Mouse (Mus musculus) intestine, embryonic 16.5 days (tissue): Measurements from ENCODE around the gene Bet1l. TPM values are rescaled to one million over a fixed set of nuclear protein-coding genes. Genes with fewer than 3 reads are reported as not detected.

Experiments
- ATAC-seq: fragments of 200-750 bp; cut with Nextera tagmentation; 2 replicates; pipeline ENCODE4 v1.8.0; 2017; ENCODE audit warnings: moderate TSS enrichment, moderate library complexity
- H3K27ac ChIP-seq: fragments of 300-500 bp; sonication (generic); 2 replicates; pipeline ENCODE4 v1.5.1; 2014; ENCODE audit warnings: mild to moderate bottlenecking, low read length
- H3K27me3 ChIP-seq: fragments of 300-500 bp; sonication (generic); replicated peaks from 2 replicates; pipeline ENCODE4 v1.6.1; 2014; ENCODE audit warnings: low read length, control low read depth, mixed read lengths; ENCODE audit not compliant: control insufficient read depth, insufficient read depth
- H3K36me3 ChIP-seq: fragments of 300-500 bp; sonication (generic); 2 replicates; pipeline ENCODE4 v1.6.1; 2014; ENCODE audit warnings: low read length, control low read depth; ENCODE audit not compliant: control insufficient read depth, insufficient read depth
- H3K4me1 ChIP-seq: fragments of 300-500 bp; sonication (generic); 2 replicates; pipeline ENCODE4 v1.6.1; 2014; ENCODE audit warnings: low read length, control low read depth, mixed read lengths; ENCODE audit not compliant: control insufficient read depth, insufficient read depth
- H3K4me2 ChIP-seq: fragments of 300-500 bp; sonication (generic); 2 replicates; pipeline ENCODE4 v1.6.1; 2014; ENCODE audit warnings: low read depth, low read length, control low read depth
- H3K4me3 ChIP-seq: fragments of 300-500 bp; sonication (generic); 2 replicates; pipeline ENCODE4 v1.5.1; 2014; ENCODE audit warnings: mild to moderate bottlenecking, low read length
- H3K9ac ChIP-seq: fragments of 300-500 bp; sonication (generic); 2 replicates; pipeline ENCODE4 v1.6.1; 2014; ENCODE audit warnings: low read depth, low read length
- H3K9me3 ChIP-seq: fragments of 300-500 bp; sonication (generic); 2 replicates; pipeline ENCODE4 v1.6.1; 2016; ENCODE audit warnings: low read length, control low read depth; ENCODE audit not compliant: control insufficient read depth
- WGBS: fragments of 180-500 bp; shearing (Covaris S2); extraction: QIAGEN DNeasy Blood & Tissue Kit; methylation state at CpG from one replicate; pipeline ENCODE4 v1.1.7; 2014; 5-methylcytosine and 5-hydroxymethylcytosine counted together
- polyA plus RNA-seq: library from polyadenylated mRNA; unstranded; fragments of >200 nt; fragmentation: Nextera tagmentation; extraction: Ambion mirVana; gene quantifications from 2 replicates; pipeline ENCODE4 v1.2.1, GENCODE M21; 2015

Bet1l gene
- polyA plus RNA-seq, 1 experiment from 2014 or later = 35.1 TPM

DNA sequence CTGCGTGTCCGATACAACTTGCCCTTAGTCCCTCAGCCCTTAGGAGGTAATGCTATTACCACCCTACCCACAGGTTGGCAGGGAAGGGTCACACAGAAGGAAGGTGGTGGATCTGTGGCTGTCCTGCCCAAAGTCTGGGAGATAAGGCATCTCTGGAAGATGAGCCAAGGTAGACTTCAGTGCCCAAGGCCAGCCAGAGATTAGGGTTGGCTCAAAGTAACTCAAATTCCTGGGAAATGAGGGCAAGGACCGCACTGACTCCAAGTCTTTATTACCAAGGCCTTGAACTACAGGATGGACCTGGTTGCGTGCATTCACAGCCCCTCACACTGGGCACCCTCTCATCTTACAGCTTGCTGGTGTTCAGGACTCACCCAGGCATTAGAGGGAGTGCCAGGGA, 5.5 kb downstream of the Bet1l start:
- Histone ChIP-seq H3K4me2 (no peak overlapping the region), H3K9me3 (no peaks in the 10 kb centered on the region), H3K27ac (no peak overlapping the region), H3K4me1 (peaks cover 6% of the 10 kb centered on the region), H3K4me3 (no peak overlapping the region), H3K9ac (no peak overlapping the region), H3K27me3 (no peaks in the 10 kb centered on the region), H3K36me3 (peaks cover 11% of the 10 kb centered on the region; the same call in 1 of the 2 replicates)
- no peak for ATAC-seq
- 96% methylated on average over 4 of the region's 4 CpGs for WGBS

DNA sequence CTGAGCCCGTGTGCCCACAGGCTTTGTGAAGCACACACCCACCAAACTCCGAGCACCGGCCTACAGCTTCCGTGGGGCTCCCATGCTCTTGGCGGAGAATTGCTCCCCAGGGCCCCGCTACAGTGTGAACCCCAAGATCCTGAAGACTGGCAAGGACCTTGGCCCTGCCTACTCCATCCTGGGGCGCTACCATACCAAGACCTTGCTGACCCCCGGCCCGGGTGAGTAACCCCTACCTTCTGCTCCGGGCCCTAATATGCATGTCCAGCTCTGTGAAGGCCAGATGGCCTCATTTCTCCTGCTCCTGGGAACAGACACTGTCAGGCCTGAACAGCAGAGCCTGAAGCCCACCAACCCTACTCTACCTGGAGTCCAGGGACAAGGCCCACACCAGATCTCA, 8.8 kb downstream of the Bet1l start:
- no peak overlapping the region for H3K4me2 ChIP-seq
- WGBS = 96% methylated on average over 10 of the region's 10 CpGs
- H3K27ac ChIP-seq = no peak overlapping the region
- H3K4me3 ChIP-seq = no peak overlapping the region
- no peak overlapping the region for H3K9ac ChIP-seq
- no peaks in the 10 kb centered on the region for H3K9me3 ChIP-seq
- no peaks in the 10 kb centered on the region for H3K27me3 ChIP-seq
- H3K4me1 ChIP-seq = no peaks in the 10 kb centered on the region
- no peak for ATAC-seq
- H3K36me3 ChIP-seq = peaks cover 5% of the 10 kb centered on the region; the same call in 1 of the 2 replicates

DNA sequence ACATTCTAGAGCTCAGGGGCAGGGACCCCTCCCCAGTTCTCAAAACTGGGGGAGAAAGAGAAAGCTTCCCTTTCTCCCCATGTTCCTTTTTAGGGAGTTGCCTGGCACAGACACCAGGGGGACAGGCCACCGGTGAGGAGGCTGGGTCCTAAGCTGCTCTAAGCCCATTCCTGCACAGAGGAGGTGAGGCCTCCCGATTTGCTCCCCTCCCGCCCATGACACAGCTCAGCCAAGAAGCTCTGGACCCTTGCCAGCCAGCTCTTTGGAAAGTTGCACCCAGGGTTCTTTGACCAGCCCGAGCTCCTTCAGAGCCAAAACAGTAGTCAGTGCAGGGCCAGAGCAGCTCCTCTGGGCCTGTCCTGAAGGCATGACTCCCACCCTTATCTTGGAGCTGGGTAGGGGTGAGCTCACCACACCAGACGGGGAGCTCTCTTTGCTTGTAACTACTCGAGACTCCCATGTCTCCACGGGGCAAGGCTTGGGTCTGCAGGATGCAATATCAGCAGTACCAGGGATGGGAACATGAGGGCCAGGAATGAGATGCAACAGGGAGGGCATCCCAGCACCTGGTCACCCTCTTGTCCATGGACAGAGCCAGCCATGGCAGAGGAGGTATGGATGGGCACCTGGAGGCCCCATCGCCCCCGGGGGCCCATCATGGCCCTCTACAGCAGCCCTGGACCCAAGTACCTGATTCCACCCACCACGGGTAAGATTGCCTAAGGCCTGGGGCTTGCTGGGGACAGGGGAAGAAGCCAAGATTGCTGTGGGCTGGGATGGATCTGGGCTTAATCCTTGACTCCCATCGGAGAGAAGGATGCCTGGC, 9.4 kb downstream of the Bet1l start, which contains the start of gene Odf3:
Gene Odf3, plus strand, starts transcription at position 51 of the 826 bp plus-strand sequence.
- Histone ChIP-seq H3K9ac (0 out of 2 replicates have a peak within 1 kb of the TSS, but pooled peaks have one; percentile 2), H3K36me3 (peaks cover 4% of the 10 kb centered on the region; the same call in 1 of the 2 replicates), H3K9me3 (no peaks in the 10 kb centered on the region), H3K4me3 (no peak within 1 kb of the TSS), H3K4me2 (no peak within 1 kb of the TSS), H3K27ac (no peak within 1 kb of the TSS), H3K27me3 (no peaks in the 10 kb centered on the region), H3K4me1 (no peaks in the 10 kb centered on the region)
- ATAC-seq = no peak; the same call in 1 of the 2 replicates
- 63% methylated on average over 11 of the region's 11 CpGs for WGBS

DNA sequence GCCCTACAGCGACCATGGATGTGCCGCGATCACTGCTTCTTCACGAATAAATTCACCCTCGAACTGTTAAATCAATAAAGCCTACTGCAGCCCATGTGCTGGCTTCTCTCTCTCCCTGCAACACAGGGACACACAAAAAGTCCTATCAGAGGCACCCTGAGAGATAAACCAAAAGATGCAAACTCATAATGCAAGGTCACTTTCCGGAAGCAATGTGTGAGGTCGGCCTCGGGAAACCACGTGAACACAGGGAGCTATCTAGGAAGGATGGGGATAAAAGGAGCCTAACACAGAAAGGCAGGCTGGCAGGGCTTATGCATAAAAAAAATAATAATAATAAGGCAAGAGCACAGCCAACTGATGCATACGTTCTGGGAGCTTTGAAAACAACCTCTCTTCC, 10.7 kb downstream of the Bet1l start:
- ATAC-seq = no peak
- H3K27ac ChIP-seq = no peak overlapping the region
- WGBS = 85% methylated on average over 10 of the region's 10 CpGs
- H3K36me3 ChIP-seq = no peaks in the 10 kb centered on the region
- H3K4me3 ChIP-seq = no peak overlapping the region
- no peaks in the 10 kb centered on the region for H3K9me3 ChIP-seq
- H3K4me2 ChIP-seq = no peak overlapping the region
- no peaks in the 10 kb centered on the region for H3K27me3 ChIP-seq
- H3K4me1 ChIP-seq = no peaks in the 10 kb centered on the region
- H3K9ac ChIP-seq = no peak overlapping the region

DNA sequence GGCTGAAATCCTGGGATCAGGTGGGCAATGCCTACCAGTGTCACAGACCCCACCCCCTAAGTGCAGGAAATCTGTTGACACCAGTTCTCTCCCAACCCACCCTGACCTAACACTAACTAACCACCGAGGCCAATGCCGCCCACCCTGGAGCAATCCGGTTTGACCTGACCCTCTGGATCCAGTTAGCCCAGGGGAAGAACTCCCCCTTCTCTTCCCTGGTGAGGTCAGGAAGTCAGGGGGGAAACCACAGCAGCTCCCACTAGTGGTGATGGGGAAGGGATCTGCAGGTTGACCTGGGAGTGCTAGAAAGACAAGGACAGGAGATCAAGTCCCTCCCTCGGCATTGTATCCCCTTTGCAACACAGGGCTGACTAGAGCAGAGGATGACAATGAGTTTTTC, 11.7 kb downstream of the Bet1l start:
- Histone ChIP-seq H3K36me3 (no peaks in the 10 kb centered on the region), H3K27ac (no peak overlapping the region), H3K4me3 (no peak overlapping the region), H3K4me2 (no peak overlapping the region), H3K9me3 (no peaks in the 10 kb centered on the region), H3K9ac (no peak overlapping the region), H3K27me3 (no peaks in the 10 kb centered on the region), H3K4me1 (no peaks in the 10 kb centered on the region)
- no peak for ATAC-seq
- WGBS = 56% methylated on average over 4 of the region's 4 CpGs

DNA sequence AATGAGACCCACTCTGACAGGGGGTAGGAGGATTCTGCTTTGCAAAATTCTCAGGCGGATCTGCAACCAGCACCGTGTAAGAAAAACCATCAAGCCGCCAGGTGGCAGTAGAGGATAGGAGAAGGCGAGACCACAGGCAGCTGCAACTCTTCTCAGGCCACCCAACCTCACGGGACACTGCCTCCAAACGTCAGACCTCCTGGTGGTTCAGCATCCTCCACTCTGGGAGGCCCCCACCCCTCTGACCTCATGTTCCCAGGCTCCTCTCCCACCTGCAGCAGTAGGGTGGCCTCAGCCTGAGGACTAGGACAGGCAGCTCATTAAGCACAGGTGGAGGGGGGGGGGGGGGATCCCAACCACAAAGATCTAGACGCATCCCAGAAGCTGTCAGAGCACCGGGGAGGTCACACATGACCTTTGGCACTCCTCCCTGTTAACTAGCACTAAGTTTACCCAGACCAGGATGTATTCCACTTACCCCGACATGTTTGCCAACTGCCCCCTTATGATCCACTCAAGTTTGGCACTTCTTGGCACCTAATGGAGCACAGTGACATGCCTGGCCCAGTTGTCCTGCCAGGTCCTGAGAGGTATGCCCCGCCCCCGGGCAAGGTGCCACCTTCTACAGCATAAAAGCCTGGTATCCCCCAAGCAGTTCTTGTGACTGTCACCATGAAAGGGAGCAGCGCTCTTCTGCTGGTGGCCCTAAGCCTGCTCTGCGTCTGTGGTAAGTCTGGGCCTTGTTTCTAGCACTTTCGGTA, 12.3 kb downstream of the Bet1l start, which contains the start of gene Scgb1c1:
Gene Scgb1c1, plus strand, starts transcription at position 643 of the 761 bp plus-strand sequence.
- ATAC-seq = peak; percentile 62
- H3K27me3 ChIP-seq = no peaks in the 10 kb centered on the region
- H3K36me3 ChIP-seq = no peaks in the 10 kb centered on the region
- 23% methylated on average over 14 of the region's 14 CpGs for WGBS
- no peaks in the 10 kb centered on the region for H3K4me1 ChIP-seq
- no peak within 1 kb of the TSS for H3K4me3 ChIP-seq
- H3K27ac ChIP-seq = no peak within 1 kb of the TSS
- H3K4me2 ChIP-seq = no peak within 1 kb of the TSS
- H3K9me3 ChIP-seq = no peaks in the 10 kb centered on the region
- no peak within 1 kb of the TSS for H3K9ac ChIP-seq

DNA sequence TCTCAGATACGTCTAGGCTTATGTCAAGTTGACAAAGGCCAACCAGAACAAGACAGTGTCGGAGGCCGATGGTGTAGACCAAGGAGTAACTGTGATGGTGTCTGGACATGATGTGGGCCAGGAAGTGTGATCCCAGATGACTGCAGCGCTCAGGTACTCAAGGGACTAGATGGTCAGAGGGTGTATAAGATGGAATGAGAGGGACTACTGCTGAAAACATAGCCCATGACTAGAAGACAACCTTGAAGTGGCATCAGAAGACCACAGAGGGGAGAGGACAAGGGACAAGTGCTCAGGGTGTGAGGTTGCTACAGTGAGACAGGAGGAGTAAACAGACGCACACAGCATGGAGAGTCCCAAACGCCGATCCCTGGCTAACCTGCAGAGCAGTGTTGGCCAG, 13.6 kb downstream of the Bet1l start:
- Histone ChIP-seq H3K27me3 (no peaks in the 10 kb centered on the region), H3K4me3 (no peak overlapping the region), H3K27ac (no peak overlapping the region), H3K9ac (no peak overlapping the region), H3K9me3 (no peaks in the 10 kb centered on the region), H3K4me2 (no peak overlapping the region), H3K4me1 (no peaks in the 10 kb centered on the region), H3K36me3 (no peaks in the 10 kb centered on the region)
- WGBS = 71% methylated on average over 7 of the region's 7 CpGs
- ATAC-seq = no peak

DNA sequence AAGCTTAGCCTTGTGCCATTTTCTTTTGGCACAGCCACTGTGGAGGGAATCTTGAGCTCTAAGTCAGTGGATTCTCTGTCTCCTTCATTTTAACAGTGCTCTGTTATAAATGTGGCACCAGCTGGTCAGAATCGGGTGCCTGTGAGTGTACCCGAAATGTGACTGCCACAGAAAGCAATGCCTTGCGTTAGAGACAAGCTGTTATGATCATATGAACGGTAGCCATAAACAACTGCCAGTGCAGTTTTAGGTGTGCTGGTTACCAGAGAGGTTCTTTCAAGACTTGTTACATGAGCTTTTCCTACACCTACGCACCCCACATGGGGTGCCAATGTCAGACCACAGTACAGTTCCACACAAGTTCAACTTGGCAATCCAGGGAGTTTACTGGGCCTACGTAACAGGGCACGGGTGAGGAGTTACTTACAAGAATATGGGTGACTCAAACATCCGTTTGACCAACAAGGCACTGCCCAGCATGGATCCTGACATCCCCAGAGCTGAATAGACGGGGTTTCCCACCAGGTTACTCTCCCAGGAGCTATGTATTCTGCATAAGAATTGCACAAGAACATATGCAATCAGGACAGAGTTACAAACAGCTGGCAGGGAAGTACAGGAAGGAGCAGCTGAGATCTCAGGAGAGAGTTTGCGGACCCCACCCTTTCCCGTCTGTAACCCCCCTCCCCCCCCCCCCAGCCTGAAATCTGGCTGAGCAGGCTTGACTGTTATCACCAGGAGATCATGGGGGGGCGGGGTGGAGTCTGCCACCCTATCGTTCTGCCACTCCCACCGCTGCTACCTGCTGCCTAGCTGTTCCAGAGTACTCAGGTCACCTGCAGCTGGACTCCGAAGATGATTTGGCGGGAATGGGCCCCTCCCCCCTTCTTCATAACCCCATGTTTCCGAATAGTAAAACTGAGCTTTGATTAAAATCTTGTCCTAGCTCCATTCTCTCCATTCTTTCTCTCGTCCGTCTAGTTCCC, 16.3 kb downstream of the Bet1l start:
- no peak overlapping the region for H3K4me2 ChIP-seq
- no peak overlapping the region for H3K9ac ChIP-seq
- no peaks in the 10 kb centered on the region for H3K4me1 ChIP-seq
- H3K27me3 ChIP-seq = no peaks in the 10 kb centered on the region
- no peak overlapping the region for H3K27ac ChIP-seq
- H3K9me3 ChIP-seq = no peaks in the 10 kb centered on the region
- 35% methylated on average over 19 of the region's 19 CpGs for WGBS
- ATAC-seq = peak; percentile 59
- H3K4me3 ChIP-seq = no peak overlapping the region
- no peaks in the 10 kb centered on the region for H3K36me3 ChIP-seq
